Mouse (Mus musculus) ES-Bruce4 (cell line): ENCODE results near the gene Tor1b.

Source experiments
- CTCF ChIP-seq: IDR thresholded peaks from one replicate; pipeline ENCODE4 v1.8.1; 2011; ENCODE audit warnings: low read depth, low read length
- POLR2A ChIP-seq: IDR thresholded peaks from one replicate; pipeline ENCODE4 v1.8.1; 2011; ENCODE audit warnings: low read length; ENCODE audit not compliant: insufficient read depth

- TF ChIP-seq CTCF (no peak), POLR2A (no peak)
These were observed 45.9 kb downstream of the Tor1b start for GRCm38 (mm10) chr2:30998443-30999260.
